9 mouse cellular contexts compared by ENCODE assay signal in genomic region chr5:113226632-113227102, GRCm38 (mm10). TPM values are rescaled to one million over a fixed set of nuclear protein-coding genes. Genes with fewer than 3 reads are reported as not detected.
DNase-seq lines count a peak whose midpoint lies in the region; ATAC-seq and TF ChIP-seq lines count a peak whose summit lies in the region.
"Had no signal": no experiment of that assay in that cellular context is flagged by ENCODE, and none has a peak within 500 bp of the region (broad histone marks: within the 10 kb centered on the region; RNA-seq: fewer than 3 reads in every experiment).

Gene Tmem211 (plus strand): TSS chr5:113226909.

- WGBS in lung, adult 2 months: under 1% methylated on average over 13 of the region's 13 CpGs
- WGBS in neural tube, embryonic 14.5 days: 1% methylated on average over 13 of the region's 13 CpGs

- TF ChIP-seq CTCF in lung, adult 2 months (IDR thresholded peaks at IDR 0.05; ENCODE audit: insufficient read depth, low read length): peak; percentile 91

- no peaks in the 10 kb centered on the region for H3K27me3 ChIP-seq in neural tube, embryonic 14.5 days (ENCODE audit: control insufficient read depth, insufficient read depth, low read length)

- peak; percentile 87 for ATAC-seq in frontal cortex, adult (ENCODE audit: low TSS enrichment)
- ATAC-seq in hematopoietic stem cell, adult 5-6 weeks (replicated peaks in 1 of 2; ENCODE audit: insufficient read depth in 1 of 2, low FRiP score in 2 of 2, low TSS enrichment in 1 of 2, low read depth in 1 of 2, poor library complexity in 2 of 2, severe bottlenecking in 2 of 2): peak; percentile 70 to 80
- peak; percentile 82 for ATAC-seq in neural tube, embryonic 14.5 days (ENCODE audit: low read depth)

- no peak within 1 kb of the TSS for H3K4me3 ChIP-seq in lung, adult 2 months (replicated peaks; ENCODE audit: extremely low read depth, low read depth, low read length)
- H3K4me3 ChIP-seq in neural tube, embryonic 14.5 days (ENCODE audit: low read depth, low read length): peak within 1 kb of the TSS; percentile 17; the same call in 1 of the 2 replicates

- no peaks in the 10 kb centered on the region for H3K9me3 ChIP-seq in neural tube, embryonic 14.5 days (ENCODE audit: control insufficient read depth, low read length)

- peak within 1 kb of the TSS; percentile 45; the same call in 1 of the 2 replicates for H3K27ac ChIP-seq in neural tube, embryonic 14.5 days (ENCODE audit: low read depth, low read length)

- TF ChIP-seq POLR2A in lung, adult 2 months (IDR thresholded peaks at IDR 0.05; ENCODE audit: borderline replicate concordance, extremely low read depth, low read depth, low read length): no peak

- DNase-seq in Muller cell, postnatal 12 days (ENCODE audit: inconsistent ontology term): peak; percentile 86
- peak; percentile 76 for DNase-seq in cerebellum, adult 8-10 months
- peak; percentile 65 to 86 for DNase-seq in layer of hippocampus, adult 8-10 months (ENCODE audit: low spot score in 2 of 2)
- peak; percentile 81 for DNase-seq in lung, adult 2 months
- DNase-seq in testis, postnatal 14 days (ENCODE audit: low spot score): peak; percentile 69

- peaks cover 4% of the 10 kb centered on the region; the same call in 1 of the 2 replicates for H3K4me1 ChIP-seq in lung, adult 2 months (ENCODE audit: control insufficient read depth, insufficient read depth, low read length)
- H3K4me1 ChIP-seq in neural tube, embryonic 14.5 days (ENCODE audit: control insufficient read depth, insufficient read depth, low read length): peaks cover 6% of the 10 kb centered on the region; the same call in 1 of the 2 replicates

- 0 out of 2 replicates have a peak within 1 kb of the TSS, but pooled peaks have one; percentile 8 for H3K9ac ChIP-seq in neural tube, embryonic 14.5 days (replicated peaks; ENCODE audit: low read depth, low read length)

- peak within 1 kb of the TSS; percentile 44 for H3K4me2 ChIP-seq in neural tube, embryonic 14.5 days (ENCODE audit: low read depth, low read length)

- no peaks in the 10 kb centered on the region for H3K36me3 ChIP-seq in neural tube, embryonic 14.5 days (ENCODE audit: control insufficient read depth, insufficient read depth, low read length)

RNA-seq across cellular contexts. Expression of gene Tmem211, which starts in this region (rescaled TPM):
- total RNA-seq in hematopoietic stem cell, adult 5-6 weeks (2017): not detected in 2 replicates
- total RNA-seq in layer of hippocampus, adult 8-10 months (2022): not detected
- 0.08 TPM in 1 of 2 replicates, not detected in the other for polyA plus RNA-seq in lung, adult 2 months (2012; rRNA removed)
- 0.14 TPM in 1 of 2 replicates, not detected in the other for polyA plus RNA-seq in neural tube, embryonic 14.5 days (2014; fragmentation: Nextera tagmentation; extraction: Ambion mirVana)
- polyA plus RNA-seq: gonadal fat pad, adult 2 months had no signal

Comparison
In these comparisons a context has a peak if more than half of its experiments do, and no peak if none do; other contexts are left out.
1. Peak in ATAC-seq in hematopoietic stem cell, adult 5-6 weeks; RNA of the gene not detected or under 1 TPM.
2. Peak in DNase-seq in layer of hippocampus, adult 8-10 months; RNA of the gene not detected or under 1 TPM.
3. Peak in DNase-seq in lung, adult 2 months; RNA of the gene not detected or under 1 TPM.
4. Peak in ATAC-seq, H3K4me3 ChIP-seq, H3K27ac ChIP-seq, H3K9ac ChIP-seq and H3K4me2 ChIP-seq in neural tube, embryonic 14.5 days; RNA of the gene not detected or under 1 TPM.